In genomic region chr12:70711030-70711429, GRCm38 (mm10) we compare ENCODE assay signal across 29 mouse cellular contexts.
DNase-seq lines count a peak whose midpoint lies in the region; ATAC-seq and TF ChIP-seq lines count a peak whose summit lies in the region.
"Had no signal": no experiment of that assay in that cellular context is flagged by ENCODE, and none has a peak within 500 bp of the region (broad histone marks: within the 10 kb centered on the region; RNA-seq: fewer than 3 reads in every experiment).

No protein-coding gene starts in this region.

- WGBS in hindbrain, embryonic 11.5 days: 61% methylated on average over 5 of the region's 5 CpGs

- no peaks in the 10 kb centered on the region for H3K9me3 ChIP-seq in MEL (replicated peaks; ENCODE audit: insufficient read depth, low read length)
- H3K9me3 ChIP-seq in hindbrain, embryonic 11.5 days (ENCODE audit: control insufficient read depth, low read length): no peaks in the 10 kb centered on the region
- H3K9me3 ChIP-seq: forebrain, embryonic 13.5 days; heart, embryonic 15.5 days; hindbrain, embryonic 13.5 days; limb, embryonic 12.5 days; liver, embryonic 15.5 days; lung, embryonic 15.5 days; midbrain, embryonic 13.5 days had no signal

- H3K36me3 ChIP-seq in MEL (ENCODE audit: control insufficient read depth in 1 of 2, insufficient read depth in 2 of 2, low read length in 2 of 2): peaks cover 0 to 2% of the 10 kb centered on the region in 2 experiments; a peak in 1 of 4 replicates
- H3K36me3 ChIP-seq in hindbrain, embryonic 11.5 days (ENCODE audit: control insufficient read depth, insufficient read depth, low read length): no peaks in the 10 kb centered on the region
- H3K36me3 ChIP-seq: heart, embryonic 15.5 days; hindbrain, embryonic 13.5 days; limb, embryonic 12.5 days; liver, embryonic 15.5 days; lung, embryonic 15.5 days; midbrain, embryonic 13.5 days had no signal

- H3K79me2 ChIP-seq in MEL (ENCODE audit: control insufficient read depth, insufficient read depth, low read length, poor library complexity): no peaks in the 10 kb centered on the region

- no peak overlapping the region for H3K9ac ChIP-seq in MEL (ENCODE audit: control insufficient read depth, low read depth, low read length, poor library complexity, severe bottlenecking)
- H3K9ac ChIP-seq in hindbrain, embryonic 11.5 days (ENCODE audit: low read depth, low read length): no peak overlapping the region
- H3K9ac ChIP-seq: forebrain, embryonic 13.5 days; heart, embryonic 15.5 days; hindbrain, embryonic 13.5 days; limb, embryonic 12.5 days; liver, embryonic 15.5 days; lung, embryonic 15.5 days; midbrain, embryonic 13.5 days had no signal

- no peaks in the 10 kb centered on the region for H3K4me1 ChIP-seq in MEL (ENCODE audit: control insufficient read depth in 1 of 2, insufficient read depth in 2 of 2, low read length in 2 of 2)
- H3K4me1 ChIP-seq in embryonic fibroblast, embryonic 13.5 days (ENCODE audit: control insufficient read depth, insufficient read depth, low read length): peaks cover 31% of the 10 kb centered on the region
- H3K4me1 ChIP-seq in hindbrain, embryonic 11.5 days (replicated peaks; ENCODE audit: control insufficient read depth, insufficient read depth, low read length): no peaks in the 10 kb centered on the region
- H3K4me1 ChIP-seq: forebrain, embryonic 13.5 days had no signal

- no peak for TF ChIP-seq EP300 in MEL (IDR thresholded peaks at IDR 0.05; ENCODE audit: low read depth in 1 of 2, low read length in 2 of 2)

- no peak overlapping the region for H3K4me2 ChIP-seq in hindbrain, embryonic 11.5 days (replicated peaks; ENCODE audit: low read depth, low read length)
- H3K4me2 ChIP-seq: forebrain, embryonic 13.5 days; heart, embryonic 15.5 days; hindbrain, embryonic 13.5 days; limb, embryonic 12.5 days; liver, embryonic 15.5 days; lung, embryonic 15.5 days; midbrain, embryonic 13.5 days had no signal

- no peak for TF ChIP-seq RAD21 in MEL (IDR thresholded peaks at IDR 0.05; ENCODE audit: low read depth, low read length)

- H3K4me3 ChIP-seq in MEL (ENCODE audit: control insufficient read depth in 1 of 2, insufficient read depth in 1 of 2, low read depth in 2 of 2, low read length in 2 of 2): no peak overlapping the region
- no peak overlapping the region for H3K4me3 ChIP-seq in embryonic fibroblast, embryonic 13.5 days (ENCODE audit: insufficient read depth, low read length)
- H3K4me3 ChIP-seq in hindbrain, embryonic 11.5 days (ENCODE audit: low read depth, low read length): no peak overlapping the region
- H3K4me3 ChIP-seq: forebrain, embryonic 13.5 days; heart, embryonic 15.5 days; hindbrain, embryonic 13.5 days; limb, embryonic 12.5 days; liver, embryonic 15.5 days; lung, embryonic 15.5 days; midbrain, embryonic 13.5 days had no signal

- H3K27ac ChIP-seq in MEL (ENCODE audit: control insufficient read depth, low read depth, low read length): no peak overlapping the region
- H3K27ac ChIP-seq in embryonic fibroblast, embryonic 13.5 days (ENCODE audit: insufficient read depth, low read length): peak overlapping the region; percentile 29; the same call in 1 of the 2 replicates
- no peak overlapping the region for H3K27ac ChIP-seq in hindbrain, embryonic 11.5 days (ENCODE audit: low read depth, low read length)
- H3K27ac ChIP-seq: forebrain, embryonic 13.5 days; heart, embryonic 15.5 days; hindbrain, embryonic 13.5 days; limb, embryonic 12.5 days; liver, embryonic 15.5 days; macrophage; midbrain, embryonic 13.5 days; stomach, postnatal 0 days had no signal

- TF ChIP-seq POLR2A in MEL (IDR thresholded peaks at IDR 0.05; ENCODE audit: control insufficient read depth in 1 of 2, insufficient read depth in 1 of 2, low read depth in 1 of 2, low read length in 2 of 2, poor library complexity in 1 of 2): no peak
- no peak for TF ChIP-seq POLR2A in embryonic fibroblast, embryonic 13.5 days (IDR thresholded peaks at IDR 0.05; ENCODE audit: low read depth, low read length)

- TF ChIP-seq CTCF in MEL (IDR thresholded peaks at IDR 0.05 in 2 of 3, conservative IDR thresholded peaks at IDR 0.05 in 1 of 3; ENCODE audit: control insufficient read depth in 1 of 3, insufficient read depth in 1 of 3, low read depth in 2 of 3, low read length in 3 of 3, poor library complexity in 1 of 3, severe bottlenecking in 1 of 3): no peak
- TF ChIP-seq CTCF in embryonic fibroblast, embryonic 13.5 days (IDR thresholded peaks at IDR 0.05; ENCODE audit: borderline replicate concordance, insufficient read depth, low read length): no peak

- no peaks in the 10 kb centered on the region; a peak in 1 of 4 replicates for H3K27me3 ChIP-seq in MEL (ENCODE audit: control insufficient read depth in 1 of 2, insufficient read depth in 2 of 2, low read length in 2 of 2)
- H3K27me3 ChIP-seq in hindbrain, embryonic 11.5 days (ENCODE audit: control insufficient read depth, insufficient read depth, low read length): no peaks in the 10 kb centered on the region
- H3K27me3 ChIP-seq: forebrain, embryonic 13.5 days; heart, embryonic 15.5 days; hindbrain, embryonic 13.5 days; limb, embryonic 12.5 days; liver, embryonic 15.5 days; lung, embryonic 15.5 days; midbrain, embryonic 13.5 days had no signal

- DNase-seq in CD4-positive, CD25-positive, alpha-beta regulatory T cell, adult 2 months (ENCODE audit: low read depth, low spot score): peak; percentile 21
- DNase-seq in A20 (ENCODE audit: low read depth, low spot score): peak; percentile 46
- DNase-seq in MEL (ENCODE audit: low read depth, low spot score): peak; percentile 20
- no peak for DNase-seq in hindbrain, embryonic 11.5 days (ENCODE audit: low spot score)
- DNase-seq in retina, embryonic 14.5 days (ENCODE audit: low spot score): no peak
- no peak for DNase-seq in urinary bladder, postnatal 14 days (ENCODE audit: low spot score)
- DNase-seq: adrenal gland, postnatal 14 days; cerebellum, adult 18-20 months; cerebellum, postnatal 14 days; gastrocnemius, postnatal 10 days; kidney, adult 11 months; kidney, postnatal 14 days; layer of hippocampus, adult 9-11 months; right cerebral cortex, adult 18-20 months; right cerebral cortex, postnatal 4 days; thymus, adult 18-20 months; thymus, postnatal 36 days had no signal

- ATAC-seq in CD4-positive, CD25-positive, alpha-beta regulatory T cell, adult 4 months: no peak
- no peak for ATAC-seq in hindbrain, embryonic 11.5 days (ENCODE audit: low FRiP score)
- ATAC-seq: forebrain, embryonic 13.5 days; inflammation-experienced regulatory T-cells, adult 6 months; midbrain, embryonic 13.5 days had no signal

TF ChIP-seq in MEL, 35 proteins besides CTCF, POLR2A, EP300 and RAD21:
- TF ChIP-seq TAL1 (IDR thresholded peaks at IDR 0.05; ENCODE audit: low read length): no peak
- 0 out of 2 replicates have a peak, but pooled peaks have one; percentile 19 for TF ChIP-seq GATA1 (IDR thresholded peaks at IDR 0.05; ENCODE audit: low read depth, low read length)

Comparison
In these comparisons a context has a peak if more than half of its experiments do, and no peak if none do; other contexts are left out.
1. DNase-seq: peak in CD4-positive, CD25-positive, alpha-beta regulatory T cell, adult 2 months (single experiment), A20 (single experiment) and MEL (single experiment); none in hindbrain, embryonic 11.5 days (single experiment), retina, embryonic 14.5 days (single experiment) and urinary bladder, postnatal 14 days (single experiment).